Mouse (Mus musculus) stomach, postnatal 0 days (tissue): ENCODE measurements around the gene Lama4. TPM values are rescaled to one million over a fixed set of nuclear protein-coding genes. Genes with fewer than 3 reads are reported as not detected.

Experiments used
- ATAC-seq: fragments of 200-750 bp; cut with Nextera tagmentation; 2 replicates; pipeline ENCODE4 v1.8.0; 2017; ENCODE audit not compliant: low FRiP score, low TSS enrichment
- DNase-seq: peaks from one replicate; pipeline ENCODE4 v3.0.0-alpha.2; 2016; ENCODE audit warnings: low spot score
- H3K27ac ChIP-seq: fragments of 300-500 bp; sonication (generic); replicated peaks from 2 replicates; pipeline ENCODE4 v1.5.1; 2014; ENCODE audit warnings: mild to moderate bottlenecking, control low read depth
- H3K27me3 ChIP-seq: fragments of 300-500 bp; sonication (generic); 2 replicates; pipeline ENCODE4 v1.6.1; 2014; ENCODE audit warnings: low read length; ENCODE audit not compliant: control insufficient read depth, insufficient read depth
- H3K36me3 ChIP-seq: fragments of 300-500 bp; sonication (generic); 2 replicates; pipeline ENCODE4 v1.6.1; 2014; ENCODE audit warnings: low read length, mixed read lengths; ENCODE audit not compliant: control insufficient read depth, insufficient read depth
- H3K4me1 ChIP-seq: fragments of 300-500 bp; sonication (generic); replicated peaks from 2 replicates; pipeline ENCODE4 v1.6.1; 2014; ENCODE audit warnings: antibody characterized with exemption; ENCODE audit not compliant: control insufficient read depth, insufficient read depth
- H3K4me2 ChIP-seq: fragments of 300-500 bp; sonication (generic); replicated peaks from 2 replicates; pipeline ENCODE4 v1.6.1; 2014; ENCODE audit warnings: low read depth, mild to moderate bottlenecking, control low read depth, moderate library complexity
- H3K4me3 ChIP-seq: fragments of 300-500 bp; sonication (generic); 2 replicates; pipeline ENCODE4 v1.5.1; 2014; ENCODE audit warnings: low read depth, low read length, control low read depth
- H3K9ac ChIP-seq: fragments of 300-500 bp; sonication (generic); 2 replicates; pipeline ENCODE4 v1.6.1; 2014; ENCODE audit warnings: mild to moderate bottlenecking, low read length, control low read depth, mixed read lengths
- H3K9me3 ChIP-seq: fragments of 300-500 bp; sonication (generic); 2 replicates; pipeline ENCODE4 v1.6.1; 2016; ENCODE audit warnings: low read length; ENCODE audit not compliant: control insufficient read depth
- CTCF ChIP-seq: IDR thresholded peaks from 2 replicates; pipeline ENCODE4 v1.5.1; 2016; ENCODE audit warnings: antibody characterized with exemption, low read depth, mild to moderate bottlenecking, moderate library complexity
- EP300 ChIP-seq: optimal IDR thresholded peaks from 2 replicates; pipeline ENCODE3; 2016; ENCODE audit warnings: antibody characterized with exemption
- WGBS: fragments of 180-500 bp; shearing (Covaris S2); extraction: QIAGEN DNeasy Blood & Tissue Kit; methylation state at CpG from one replicate; pipeline ENCODE4 v1.1.7; 2014; 5-methylcytosine and 5-hydroxymethylcytosine counted together
- polyA plus RNA-seq: library from polyadenylated mRNA; unstranded; fragments of >200 nt; fragmentation: Nextera tagmentation; extraction: Ambion mirVana; gene quantifications from 2 replicates; pipeline ENCODE4 v1.2.1, GENCODE M21; 2015

Lama4 gene
- polyA plus RNA-seq, 1 experiment from 2014 or later, result 27.6 TPM

DNA sequence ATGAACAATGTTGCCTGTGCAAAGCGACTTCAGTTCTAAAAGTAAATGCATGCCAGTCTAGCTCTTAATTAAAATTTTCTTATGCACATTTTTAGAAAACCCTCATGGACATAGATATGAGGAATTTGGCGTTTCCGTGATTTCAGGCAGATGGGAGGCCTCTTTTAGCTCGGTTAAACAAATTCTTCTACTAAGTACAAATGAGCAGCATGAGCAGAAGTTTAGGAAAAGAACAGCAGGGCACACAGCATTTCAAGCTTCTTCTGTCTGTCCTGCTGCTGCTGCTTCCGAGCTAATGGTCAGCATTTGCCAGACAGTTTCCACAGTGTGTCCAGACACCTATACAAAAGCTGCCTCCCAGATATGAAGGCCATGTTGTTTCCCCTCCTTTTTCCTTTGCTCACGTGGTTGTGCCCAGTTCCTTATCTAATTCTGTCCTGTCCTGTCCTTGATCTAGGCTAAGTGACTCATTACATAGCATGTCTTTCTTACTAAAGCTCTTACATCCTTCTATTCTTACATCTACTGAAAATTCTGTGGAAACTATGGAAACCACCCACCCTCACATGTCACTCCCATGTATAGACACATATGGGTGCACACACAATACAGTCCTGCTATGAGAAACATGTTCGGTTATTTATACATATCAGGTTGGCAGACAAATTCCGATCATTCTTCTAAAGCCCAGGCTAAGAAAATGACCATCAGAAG, 84.4 kb downstream of the Lama4 start:
- no peak for DNase-seq

DNA sequence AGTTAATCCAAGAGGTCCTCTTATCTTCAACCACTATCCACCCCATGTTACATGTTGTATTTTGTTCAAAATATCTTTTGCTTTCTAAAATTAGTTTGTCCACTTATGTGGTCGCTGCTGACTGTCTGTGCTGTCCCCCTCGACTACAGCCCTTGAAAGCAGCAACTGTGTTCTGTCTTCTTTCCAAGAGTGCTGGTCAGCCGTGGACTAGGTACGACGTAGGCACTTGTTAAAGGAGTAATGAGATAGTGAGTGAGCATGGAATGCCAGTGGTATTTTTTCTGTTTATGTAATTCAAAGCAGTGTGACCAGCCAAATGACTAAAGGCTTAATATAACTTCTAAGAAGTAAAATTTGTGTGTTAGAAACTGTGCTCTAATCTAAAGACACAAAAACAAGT, 90.7 kb downstream of the Lama4 start:
- no peak for TF ChIP-seq CTCF
- TF ChIP-seq EP300, result no peak
- H3K27me3 ChIP-seq, result no peaks in the 10 kb centered on the region
- 68% methylated on average over 5 of the region's 5 CpGs for WGBS

More for the DNA sequence above, 84.4 kb downstream of the Lama4 start:
- H3K4me3 ChIP-seq, result no peak overlapping the region
- H3K4me1 ChIP-seq, result no peaks in the 10 kb centered on the region
- no peak overlapping the region for H3K9ac ChIP-seq
- peaks cover 2% of the 10 kb centered on the region; the same call in 1 of the 2 replicates for H3K36me3 ChIP-seq
- H3K4me2 ChIP-seq, result no peak overlapping the region
- TF ChIP-seq CTCF (no peak), EP300 (no peak)
- no peak for ATAC-seq
- H3K27ac ChIP-seq, result no peak overlapping the region
- H3K9me3 ChIP-seq, result no peaks in the 10 kb centered on the region
- H3K27me3 ChIP-seq, result no peaks in the 10 kb centered on the region
- 61% methylated on average over 8 of the region's 8 CpGs for WGBS

GRCm38 (mm10) chr10:39064732-39065131, 99.4 kb downstream of the Lama4 start:
- DNase-seq, result peak; percentile 38
- Histone ChIP-seq H3K36me3 (no peaks in the 10 kb centered on the region), H3K27me3 (no peaks in the 10 kb centered on the region), H3K4me1 (no peaks in the 10 kb centered on the region), H3K9ac (no peak overlapping the region), H3K4me3 (no peak overlapping the region), H3K4me2 (no peak overlapping the region), H3K27ac (no peak overlapping the region), H3K9me3 (no peaks in the 10 kb centered on the region)
- WGBS, result 90% methylated on average over 5 of the region's 5 CpGs
- no peak for ATAC-seq
- TF ChIP-seq EP300 (no peak), CTCF (peak; percentile 78)

More for the DNA sequence above, 90.7 kb downstream of the Lama4 start:
- Histone ChIP-seq H3K27ac (no peak overlapping the region), H3K9ac (no peak overlapping the region), H3K4me1 (no peaks in the 10 kb centered on the region), H3K4me2 (no peak overlapping the region), H3K4me3 (no peak overlapping the region), H3K36me3 (peaks cover 2% of the 10 kb centered on the region; the same call in 1 of the 2 replicates), H3K9me3 (no peaks in the 10 kb centered on the region)
- DNase-seq, result no peak
- no peak for ATAC-seq

- Histone ChIP-seq H3K27me3 (no peaks in the 10 kb centered on the region), H3K4me3 (no peak overlapping the region), H3K4me1 (no peaks in the 10 kb centered on the region), H3K27ac (no peak overlapping the region), H3K9me3 (no peaks in the 10 kb centered on the region), H3K36me3 (no peaks in the 10 kb centered on the region), H3K9ac (no peak overlapping the region), H3K4me2 (no peak overlapping the region)
- DNase-seq (no peak), ATAC-seq (no peak)
- WGBS, result 66% methylated on average over 3 of the region's 3 CpGs
- TF ChIP-seq CTCF (no peak), EP300 (no peak)
Measured at GRCm38 (mm10) chr10:39065449-39065848, 100.1 kb downstream of the Lama4 start.

- no peak overlapping the region for H3K4me3 ChIP-seq
- no peaks in the 10 kb centered on the region for H3K4me1 ChIP-seq
- H3K36me3 ChIP-seq, result no peaks in the 10 kb centered on the region
- WGBS, result 78% methylated on average over 4 of the region's 4 CpGs
- no peak overlapping the region for H3K9ac ChIP-seq
- no peaks in the 10 kb centered on the region for H3K27me3 ChIP-seq
- TF ChIP-seq CTCF (no peak), EP300 (no peak)
- no peak for ATAC-seq
- no peaks in the 10 kb centered on the region for H3K9me3 ChIP-seq
- H3K4me2 ChIP-seq, result no peak overlapping the region
- H3K27ac ChIP-seq, result peak overlapping the region; percentile 24; the same call in 1 of the 2 replicates
- DNase-seq, result no peak
Measured at GRCm38 (mm10) chr10:39066061-39066460, 100.7 kb downstream of the Lama4 start.

DNA sequence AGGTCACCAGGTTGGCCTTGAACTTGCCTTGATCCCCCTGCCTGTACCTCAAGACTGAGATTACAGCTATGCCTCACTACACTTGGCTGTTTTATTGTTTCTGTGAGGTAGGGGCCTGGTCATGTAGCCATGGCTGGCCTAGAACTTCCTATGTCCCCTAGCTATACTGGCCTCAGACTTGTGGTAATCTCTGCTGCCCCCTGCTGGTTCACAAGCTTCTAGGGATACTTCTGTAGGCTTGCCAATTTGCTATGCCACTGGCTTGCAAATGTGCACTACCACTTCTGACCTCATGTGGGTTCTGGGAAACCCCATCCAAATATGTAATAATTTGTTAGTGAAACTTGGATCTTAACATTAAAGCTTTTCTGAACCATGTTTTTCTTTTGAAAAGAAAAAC, 101.6 kb downstream of the Lama4 start:
- TF ChIP-seq CTCF (peak; percentile 85), EP300 (no peak)
- DNase-seq, result peak; percentile 57

More for the DNA sequence above, 101.6 kb downstream of the Lama4 start:
- H3K27ac ChIP-seq, result no peak overlapping the region
- H3K4me2 ChIP-seq, result no peak overlapping the region
- no peak overlapping the region for H3K4me3 ChIP-seq
- H3K9ac ChIP-seq, result no peak overlapping the region
- H3K4me1 ChIP-seq, result no peaks in the 10 kb centered on the region
- H3K9me3 ChIP-seq, result no peaks in the 10 kb centered on the region
- ATAC-seq, result peak; percentile 61; the same call in 1 of the 2 replicates
- no peaks in the 10 kb centered on the region for H3K27me3 ChIP-seq
- H3K36me3 ChIP-seq, result no peaks in the 10 kb centered on the region
